In the genomic region with DNA sequence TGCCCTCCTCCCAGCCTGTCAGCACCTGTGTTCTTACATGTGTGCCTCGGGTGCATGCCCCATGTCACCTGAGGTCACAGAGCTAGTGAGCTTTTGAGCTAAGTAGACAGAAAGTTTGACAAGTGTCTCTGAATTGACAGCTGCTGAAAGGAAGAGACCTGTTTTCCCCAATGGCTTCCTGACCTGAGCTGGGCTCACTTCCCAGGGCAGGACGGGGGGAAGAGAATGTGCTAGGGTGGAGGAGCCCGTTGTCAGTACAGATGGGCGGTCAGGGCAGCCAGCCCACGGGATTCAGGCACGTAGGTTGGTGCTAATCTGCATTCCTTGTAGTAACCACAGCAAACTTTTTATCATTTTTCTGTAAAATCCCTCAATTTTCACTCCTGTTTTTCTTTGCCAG, we compare ENCODE assay signal across 10 mouse cellular contexts.
"Had no signal": no experiment of that assay in that cellular context is flagged by ENCODE, and none has a peak within 500 bp of the region (broad histone marks: within the 10 kb centered on the region; RNA-seq: fewer than 3 reads in every experiment).

No protein-coding gene starts in this region.

- DNase-seq: kidney, postnatal 4 days; left cerebral cortex, postnatal 4 days; lung, adult 18-20 months; right cerebral cortex, postnatal 14 days; thymus, postnatal 4 days had no signal

- H3K4me2 ChIP-seq: limb, embryonic 13.5 days; midbrain, embryonic 12.5 days had no signal

- ATAC-seq: midbrain, embryonic 16.5 days had no signal

- H3K9ac ChIP-seq: limb, embryonic 13.5 days; liver, embryonic 14.5 days; midbrain, embryonic 12.5 days had no signal

- H3K27me3 ChIP-seq: limb, embryonic 13.5 days; midbrain, embryonic 12.5 days had no signal

- H3K4me3 ChIP-seq: layer of hippocampus, adult 2 months; limb, embryonic 13.5 days; midbrain, embryonic 12.5 days had no signal

- H3K4me1 ChIP-seq: limb, embryonic 13.5 days; midbrain, embryonic 12.5 days had no signal

- H3K9me3 ChIP-seq: limb, embryonic 13.5 days; midbrain, embryonic 12.5 days had no signal

- H3K27ac ChIP-seq: layer of hippocampus, adult 2 months; limb, embryonic 13.5 days; liver, embryonic 14.5 days; midbrain, embryonic 12.5 days had no signal
